Mouse (Mus musculus) gastrocnemius, postnatal 25 days (tissue): Measurements from ENCODE around the gene Bcl2l1. TPM values are rescaled to one million over a fixed set of nuclear protein-coding genes. Genes with fewer than 3 reads are reported as not detected.

Source experiments
- DNase-seq: peaks from one replicate; pipeline ENCODE4 v3.0.0; 2022
- long read RNA-seq, 2 experiments: library from polyadenylated mRNA; stranded (forward); transcript quantifications; one replicate each; pipeline ENCODE4 v2.0.0; 2021
- total RNA-seq, 2 experiments: library from RNA; stranded (reverse); gene quantifications; 1 replicate in 1 of 2; 2 replicates in 1 of 2; pipeline ENCODE4 v1.2.3; 2021

The Bcl2l1 gene
- 10 to 100 TPM; 13.8 to 16.4 TPM for total RNA-seq
- long read RNA-seq, experiment 1, transcript Bcl2l1-202 (3 exons, 2,568 nt): major isoform, 7 of 17 reads
- long read RNA-seq, experiment 1, partial matches to known transcripts: 1 of 17 reads
- long read RNA-seq, experiment 1, other reads (novel, unspliced or antisense): 8 of 17 reads
- long read RNA-seq, experiment 2, transcript Bcl2l1-202 (3 exons, 2,568 nt): major isoform, 13 of 22 reads
- long read RNA-seq, experiment 2, partial matches to known transcripts: 1 of 22 reads
- long read RNA-seq, experiment 2, other reads (novel, unspliced or antisense): 5 of 22 reads

- DNase-seq: peak; percentile 99
Observed at GRCm38 (mm10) chr2:152831019-152831878, at the start of gene Bcl2l1. TSS of gene Bcl2l1 (minus strand) at chr2:152831728.

GRCm38 (mm10) chr2:152880898-152881297 lies 49.4 kb upstream of the Bcl2l1 start:
- DNase-seq: no peak

- no peak for DNase-seq
Observed at GRCm38 (mm10) chr2:152878239-152878638, 46.7 kb upstream of the Bcl2l1 start.

- no peak for DNase-seq
Observed at GRCm38 (mm10) chr2:152863346-152863745, 31.8 kb upstream of the Bcl2l1 start.

GRCm38 (mm10) chr2:152862638-152863037 lies 31.1 kb upstream of the Bcl2l1 start:
- DNase-seq: no peak

GRCm38 (mm10) chr2:152861891-152862290 lies 30.4 kb upstream of the Bcl2l1 start:
- peak; percentile 10 for DNase-seq

GRCm38 (mm10) chr2:152859501-152859900 lies 28.0 kb upstream of the Bcl2l1 start:
- no peak for DNase-seq

- no peak for DNase-seq
Observed at GRCm38 (mm10) chr2:152848466-152848865, 16.9 kb upstream of the Bcl2l1 start.

- peak; percentile 95 for DNase-seq
Observed at GRCm38 (mm10) chr2:152847815-152848302, 16.3 kb upstream of the Bcl2l1 start, which contains the start of gene Tpx2. TSS of gene Tpx2 (plus strand) at chr2:152847964.

GRCm38 (mm10) chr2:152847057-152847814 lies 15.7 kb upstream of the Bcl2l1 start:
- no peak for DNase-seq

GRCm38 (mm10) chr2:152842741-152843140 lies 11.2 kb upstream of the Bcl2l1 start:
- no peak for DNase-seq

- DNase-seq: peak; percentile 69
Observed at GRCm38 (mm10) chr2:152839256-152839655, 7.7 kb upstream of the Bcl2l1 start.

- DNase-seq: peak; percentile 92
Observed at GRCm38 (mm10) chr2:152830021-152830921, 1.3 kb downstream of the Bcl2l1 start.

- DNase-seq: no peak
Observed at GRCm38 (mm10) chr2:152829367-152829881, 2.1 kb downstream of the Bcl2l1 start.

GRCm38 (mm10) chr2:152828532-152828931 lies 3.0 kb downstream of the Bcl2l1 start:
- no peak for DNase-seq

GRCm38 (mm10) chr2:152828011-152828370 lies 3.5 kb downstream of the Bcl2l1 start:
- DNase-seq: no peak

- DNase-seq: no peak
Observed at GRCm38 (mm10) chr2:152827321-152828010, 4.1 kb downstream of the Bcl2l1 start.

- no peak for DNase-seq
Observed at GRCm38 (mm10) chr2:152826481-152826880, 5.0 kb downstream of the Bcl2l1 start.

GRCm38 (mm10) chr2:152825713-152826112 lies 5.8 kb downstream of the Bcl2l1 start:
- no peak for DNase-seq

GRCm38 (mm10) chr2:152825168-152825697 lies 6.3 kb downstream of the Bcl2l1 start:
- DNase-seq: no peak
